Mouse (Mus musculus) kidney, adult 2 months (tissue): ENCODE measurements at regions not wholly inside any gene's neighbourhood (a gene's known extent, or its start where the extent isn't known, plus 50 kb on each side); places are given as distances from the start of the nearest gene placed in this dataset.

Source experiments
- DNase-seq: peaks from one replicate; pipeline ENCODE4 v3.0.0; 2021
- H3K27ac ChIP-seq: fragments of 200-500 bp; 2 replicates; pipeline ENCODE4 v1.5.1; 2012; ENCODE audit warnings: low read depth, low read length, control low read depth, inconsistent platforms; ENCODE audit not compliant: insufficient read depth
- H3K27me3 ChIP-seq: fragments of 200-500 bp; replicated peaks from 2 replicates; pipeline ENCODE4 v1.6.1; 2012; ENCODE audit warnings: mild to moderate bottlenecking, moderate library complexity, low read length, inconsistent platforms; ENCODE audit not compliant: control insufficient read depth, insufficient read depth
- H3K36me3 ChIP-seq: fragments of 200-500 bp; 2 replicates; pipeline ENCODE4 v1.6.1; 2012; ENCODE audit warnings: mild to moderate bottlenecking, moderate library complexity, low read length, inconsistent platforms; ENCODE audit not compliant: control insufficient read depth, insufficient read depth
- H3K4me1 ChIP-seq: fragments of 200-500 bp; 2 replicates; pipeline ENCODE4 v1.6.1; 2011; ENCODE audit warnings: low read length; ENCODE audit not compliant: control insufficient read depth, insufficient read depth
- H3K4me3 ChIP-seq: fragments of 200-500 bp; 2 replicates; pipeline ENCODE4 v1.5.1; 2011; ENCODE audit warnings: mild to moderate bottlenecking, low read depth, low read length, control low read depth; ENCODE audit not compliant: insufficient read depth
- CTCF ChIP-seq: fragments of 200-500 bp; conservative IDR thresholded peaks from 2 replicates; pipeline ENCODE4 v1.5.1; 2011; ENCODE audit warnings: low read depth, mild to moderate bottlenecking, control low read depth, low read length, moderate library complexity, mixed read lengths; ENCODE audit not compliant: insufficient read depth, insufficient read length
- POLR2A ChIP-seq: fragments of 200-500 bp; IDR thresholded peaks from one replicate; pipeline ENCODE4 v1.6.1; 2011; ENCODE audit warnings: low read depth, low read length, control low read depth
- WGBS: fragments of 180-500 bp; shearing (Covaris S2); methylation state at CpG from one replicate; pipeline ENCODE4 v1.1.7; 2018; 5-methylcytosine and 5-hydroxymethylcytosine counted together

DNA sequence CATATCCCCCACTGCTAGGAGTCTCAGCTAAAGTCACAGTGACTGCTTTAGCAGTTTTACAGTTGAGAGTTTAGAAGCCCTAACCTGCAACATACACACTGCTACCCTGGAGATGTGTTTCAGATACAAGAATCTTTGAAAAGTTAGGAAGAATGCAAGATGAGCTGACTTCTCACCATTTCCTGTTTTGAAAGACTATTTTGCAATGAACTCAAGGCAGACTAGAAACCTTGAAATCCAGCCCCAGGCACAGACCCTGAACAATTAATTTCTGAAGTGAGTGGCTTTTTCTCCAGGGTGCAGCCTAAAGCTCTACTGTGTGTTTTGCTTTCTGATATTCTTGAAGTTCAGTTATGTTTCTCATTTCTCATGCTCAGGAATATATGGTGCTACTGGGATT, 440.6 kb downstream of the Nebl start:
- Histone ChIP-seq H3K4me3 (no peak overlapping the region), H3K36me3 (no peaks in the 10 kb centered on the region), H3K4me1 (no peaks in the 10 kb centered on the region), H3K27me3 (no peaks in the 10 kb centered on the region), H3K27ac (no peak overlapping the region)
- no peak for DNase-seq
- no peak for TF ChIP-seq POLR2A
- no peak for TF ChIP-seq CTCF

DNA sequence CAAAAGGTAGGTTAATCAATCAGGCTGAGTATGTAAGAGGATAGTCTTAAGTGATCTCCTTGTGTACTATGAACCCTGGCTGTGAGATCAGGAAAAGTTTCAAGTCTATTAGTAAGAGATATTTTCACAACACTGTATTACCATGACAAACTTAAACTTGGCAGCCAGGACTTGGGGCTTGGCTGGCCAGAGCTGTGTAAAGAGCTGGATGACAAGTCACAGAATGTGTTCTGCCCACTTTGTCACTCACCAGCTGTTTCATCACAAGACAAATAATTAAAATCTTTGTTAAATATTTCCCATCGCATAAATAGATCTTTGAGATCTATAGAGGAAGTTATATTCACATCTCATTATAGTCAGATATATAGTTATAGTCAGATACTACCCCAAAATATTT, 443.7 kb downstream of the Nebl start:
- no peak overlapping the region for H3K4me3 ChIP-seq
- no peaks in the 10 kb centered on the region for H3K27me3 ChIP-seq
- H3K27ac ChIP-seq = no peak overlapping the region
- H3K36me3 ChIP-seq = no peaks in the 10 kb centered on the region
- TF ChIP-seq CTCF (no peak), POLR2A (no peak)
- H3K4me1 ChIP-seq = no peaks in the 10 kb centered on the region
- 65% methylated on average over 1 of the region's 1 CpGs for WGBS
- DNase-seq = peak; percentile 3

DNA sequence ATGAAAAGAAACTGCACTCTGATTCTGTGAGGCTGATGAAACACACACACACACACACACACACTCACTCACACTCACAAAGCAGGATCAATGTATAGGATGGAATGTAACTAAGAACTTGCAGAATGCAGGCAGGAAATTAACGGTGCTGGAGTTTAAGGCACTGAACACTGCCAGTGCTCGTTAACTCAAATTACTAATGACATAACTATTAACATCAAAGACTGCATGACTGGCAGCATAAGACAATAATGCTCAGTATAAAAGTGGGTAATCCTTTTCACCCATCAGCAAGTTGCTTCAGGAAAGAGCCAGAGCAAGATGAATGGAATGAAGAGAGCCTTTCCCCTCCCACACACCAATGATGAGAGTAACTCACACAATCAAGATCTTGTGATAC, 481.3 kb downstream of the Nebl start:
- H3K27ac ChIP-seq = no peak overlapping the region
- DNase-seq = no peak
- no peaks in the 10 kb centered on the region for H3K36me3 ChIP-seq
- H3K27me3 ChIP-seq = no peaks in the 10 kb centered on the region
- 46% methylated on average over 2 of the region's 2 CpGs for WGBS
- TF ChIP-seq POLR2A (no peak), CTCF (no peak)
- H3K4me3 ChIP-seq = no peak overlapping the region
- H3K4me1 ChIP-seq = no peaks in the 10 kb centered on the region

DNA sequence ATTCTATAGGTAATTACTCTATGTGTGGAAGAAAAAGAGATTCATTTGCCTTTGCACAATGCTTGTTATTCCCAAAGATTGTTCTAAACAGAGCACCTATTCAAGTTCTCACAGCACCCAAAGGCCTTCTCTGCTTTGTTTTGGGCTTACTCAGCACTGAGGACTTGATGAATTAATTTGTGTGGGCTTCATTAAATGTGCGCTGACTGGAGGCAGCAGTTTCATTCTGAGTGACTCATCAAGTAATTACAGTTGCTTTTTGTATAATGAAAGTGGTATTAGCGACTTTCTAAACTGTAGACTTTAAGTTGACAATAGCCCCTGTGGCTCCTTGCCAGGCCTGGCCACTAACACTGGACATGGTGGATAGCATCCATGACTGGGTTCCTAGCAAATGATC, 485.4 kb downstream of the Nebl start:
- no peak for DNase-seq
- Histone ChIP-seq H3K36me3 (no peaks in the 10 kb centered on the region), H3K27ac (no peak overlapping the region), H3K27me3 (no peaks in the 10 kb centered on the region), H3K4me3 (no peak overlapping the region), H3K4me1 (no peaks in the 10 kb centered on the region)
- 79% methylated on average over 2 of the region's 2 CpGs for WGBS
- TF ChIP-seq POLR2A = no peak
- no peak for TF ChIP-seq CTCF

DNA sequence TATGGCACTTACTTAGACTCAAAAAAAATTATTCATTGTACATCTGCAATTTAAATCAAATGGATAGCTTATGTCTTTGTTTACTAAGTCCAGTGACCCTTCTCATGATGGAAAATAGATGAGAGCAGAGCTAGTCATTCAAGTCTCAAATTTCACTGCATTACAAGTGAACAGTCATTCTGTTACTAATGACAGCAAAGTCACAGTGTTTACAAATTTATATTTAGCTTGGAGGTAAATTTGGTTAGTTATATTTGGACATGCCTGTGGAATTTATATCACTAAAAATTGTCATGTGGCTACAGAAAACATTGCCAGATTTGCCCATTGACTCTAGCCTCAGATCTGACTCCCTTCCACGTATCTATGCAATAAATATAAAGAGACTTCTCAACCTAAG, 515.7 kb downstream of the Nebl start:
- TF ChIP-seq CTCF (no peak), POLR2A (no peak)
- Histone ChIP-seq H3K27ac (no peak overlapping the region), H3K27me3 (no peaks in the 10 kb centered on the region), H3K4me3 (no peak overlapping the region), H3K4me1 (no peaks in the 10 kb centered on the region), H3K36me3 (no peaks in the 10 kb centered on the region)
- no peak for DNase-seq
- WGBS = 38% methylated on average over 1 of the region's 1 CpGs

DNA sequence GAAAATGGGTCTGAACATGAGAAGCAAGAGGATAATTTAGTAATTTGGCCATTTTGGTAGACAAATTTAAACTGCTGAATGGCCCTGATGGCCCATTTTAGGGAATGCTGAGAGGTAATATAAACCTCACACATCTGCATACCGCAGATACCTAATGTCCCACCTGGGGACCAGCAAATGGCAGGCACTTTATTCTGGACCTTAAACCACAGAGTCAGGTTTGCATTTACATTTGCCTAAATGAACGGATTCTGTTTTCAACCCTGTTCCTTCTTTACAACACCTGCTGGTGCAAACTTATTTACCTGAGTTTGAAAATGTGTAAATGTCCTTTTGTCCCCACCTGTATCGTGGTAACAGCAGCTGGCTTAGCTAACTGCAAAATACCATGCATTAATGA, 516.4 kb downstream of the Nebl start:
- Histone ChIP-seq H3K36me3 (no peaks in the 10 kb centered on the region), H3K4me1 (no peaks in the 10 kb centered on the region), H3K27me3 (no peaks in the 10 kb centered on the region), H3K27ac (no peak overlapping the region), H3K4me3 (no peak overlapping the region)
- WGBS = 67% methylated on average over 3 of the region's 3 CpGs
- no peak for DNase-seq
- TF ChIP-seq CTCF = no peak
- no peak for TF ChIP-seq POLR2A

DNA sequence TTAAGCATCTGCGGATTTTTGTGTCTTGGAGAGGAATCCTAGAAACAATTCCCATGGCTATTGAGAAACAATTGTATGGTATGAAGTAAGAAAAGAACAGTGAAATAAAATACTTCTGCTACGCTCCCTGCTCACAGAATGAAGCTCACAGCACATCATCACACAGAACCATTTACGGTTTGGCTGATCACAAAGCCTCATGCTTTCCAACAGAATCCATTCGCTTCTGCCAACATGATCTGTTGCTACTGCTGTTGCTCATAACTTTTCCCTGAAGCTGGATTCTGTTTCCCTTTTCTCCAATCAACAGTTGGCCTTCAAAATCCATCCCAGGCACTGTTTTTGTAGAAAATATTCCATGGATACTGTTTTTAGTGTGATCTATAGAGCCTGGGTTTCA, 518.7 kb downstream of the Nebl start:
- WGBS = 80% methylated on average over 4 of the region's 4 CpGs
- TF ChIP-seq POLR2A (no peak), CTCF (no peak)
- no peak overlapping the region for H3K27ac ChIP-seq

DNA sequence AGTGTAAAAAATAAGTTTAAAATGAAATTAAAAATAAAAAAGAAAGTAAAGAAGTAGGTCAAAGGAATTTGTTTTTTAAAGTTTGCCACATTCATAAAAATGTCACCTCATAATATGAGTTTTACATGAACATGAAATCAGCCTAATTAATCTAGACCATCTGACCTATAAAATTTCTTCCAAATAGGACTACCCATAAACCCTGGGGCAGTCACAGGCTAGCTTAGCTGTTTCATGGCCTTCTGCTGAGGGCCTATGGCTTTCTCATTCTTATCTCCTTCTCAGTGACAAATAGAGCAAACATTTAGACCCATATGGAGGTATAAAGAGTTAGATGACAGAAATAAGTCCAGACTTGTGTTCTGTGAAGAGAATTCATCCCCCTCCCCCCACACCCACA, 520.2 kb downstream of the Nebl start:
- H3K36me3 ChIP-seq = no peaks in the 10 kb centered on the region
- TF ChIP-seq CTCF (no peak), POLR2A (no peak)
- DNase-seq = no peak
- no peaks in the 10 kb centered on the region for H3K27me3 ChIP-seq
- no peak overlapping the region for H3K27ac ChIP-seq
- no peak overlapping the region for H3K4me3 ChIP-seq
- no peaks in the 10 kb centered on the region for H3K4me1 ChIP-seq

More for the DNA sequence above, 518.7 kb downstream of the Nebl start:
- Histone ChIP-seq H3K36me3 (no peaks in the 10 kb centered on the region), H3K27me3 (no peaks in the 10 kb centered on the region), H3K4me1 (no peaks in the 10 kb centered on the region), H3K4me3 (no peak overlapping the region)
- DNase-seq = no peak
